Mouse (Mus musculus) T-helper 2 cell (primary cell): ENCODE measurements around the gene Gm28051.

ENCODE experiments used
- in situ Hi-C: fragments of 300-600 bp; cut with MboI, MseI; formaldehyde crosslinking; loops from one replicate; pipeline ENCODE4 v1.15.1; 2025; ENCODE audit warnings: high pct_unique_total_duplicates

Gm28051 gene

GRCm38 (mm10) chr12:102691761-102692160 is 65.8 kb downstream of the Gm28051 start:
- in situ Hi-C loops: no loop called here

- in situ Hi-C loops: no loop called here
Measured at GRCm38 (mm10) chr12:102691180-102691579, 66.4 kb downstream of the Gm28051 start.

GRCm38 (mm10) chr12:102689773-102690563 is 67.6 kb downstream of the Gm28051 start:
- in situ Hi-C loops: loop anchor here (10.0 kb wide), 1 partner anchor 1745 kb away; no protein-coding TSS in a partner anchor

GRCm38 (mm10) chr12:102686321-102686720 is 71.2 kb downstream of the Gm28051 start:
- in situ Hi-C loops: loop anchor here (10.0 kb wide), 1 partner anchor 1742 kb away; no protein-coding TSS in a partner anchor

GRCm38 (mm10) chr12:102685523-102685931 is 72.0 kb downstream of the Gm28051 start:
- in situ Hi-C loops: loop anchor here (10.0 kb wide), 1 partner anchor 1741 kb away; no protein-coding TSS in a partner anchor

- in situ Hi-C loops: loop anchor here (10.0 kb wide), 1 partner anchor 1740 kb away; no protein-coding TSS in a partner anchor
Measured at GRCm38 (mm10) chr12:102684720-102685386, 72.7 kb downstream of the Gm28051 start.

- in situ Hi-C loops: loop anchor here (10.0 kb wide), 1 partner anchor 1739 kb away; no protein-coding TSS in a partner anchor
Measured at GRCm38 (mm10) chr12:102683979-102684378, 73.6 kb downstream of the Gm28051 start.

- in situ Hi-C loops: loop anchor here (10.0 kb wide), 1 partner anchor 1739 kb away; no protein-coding TSS in a partner anchor
Measured at GRCm38 (mm10) chr12:102683438-102683837, 74.1 kb downstream of the Gm28051 start.

GRCm38 (mm10) chr12:102682722-102683299 is 74.8 kb downstream of the Gm28051 start:
- in situ Hi-C loops: loop anchor here (10.0 kb wide), 1 partner anchor 1738 kb away; no protein-coding TSS in a partner anchor

- in situ Hi-C loops: loop anchor here (10.0 kb wide), 1 partner anchor 1737 kb away; no protein-coding TSS in a partner anchor
Measured at GRCm38 (mm10) chr12:102682085-102682484, 75.5 kb downstream of the Gm28051 start.

GRCm38 (mm10) chr12:102681590-102681989 is 76.0 kb downstream of the Gm28051 start:
- in situ Hi-C loops: loop anchor here (10.0 kb wide), 1 partner anchor 1737 kb away; no protein-coding TSS in a partner anchor

GRCm38 (mm10) chr12:102678820-102679219 is 78.7 kb downstream of the Gm28051 start:
- in situ Hi-C loops: no loop called here

- in situ Hi-C loops: no loop called here
Measured at GRCm38 (mm10) chr12:102677089-102677488, 80.5 kb downstream of the Gm28051 start.

GRCm38 (mm10) chr12:102674556-102674955 is 83.0 kb downstream of the Gm28051 start:
- in situ Hi-C loops: no loop called here

- in situ Hi-C loops: no loop called here
Measured at GRCm38 (mm10) chr12:102674123-102674522, 83.4 kb downstream of the Gm28051 start.

- in situ Hi-C loops: no loop called here
Measured at GRCm38 (mm10) chr12:102672857-102673839, 84.4 kb downstream of the Gm28051 start.

- in situ Hi-C loops: no loop called here
Measured at GRCm38 (mm10) chr12:102672176-102672575, 85.4 kb downstream of the Gm28051 start.

GRCm38 (mm10) chr12:102670848-102671247 is 86.7 kb downstream of the Gm28051 start:
- in situ Hi-C loops: no loop called here
